Mouse (Mus musculus): Measurements from ENCODE around the gene Akip1. TPM values are rescaled to one million over a fixed set of nuclear protein-coding genes. Genes with fewer than 3 reads are reported as not detected.

Akip1 gene
- polyA plus RNA-seq, 1 experiment from 2014 or later, result 28.1 TPM

DNA sequence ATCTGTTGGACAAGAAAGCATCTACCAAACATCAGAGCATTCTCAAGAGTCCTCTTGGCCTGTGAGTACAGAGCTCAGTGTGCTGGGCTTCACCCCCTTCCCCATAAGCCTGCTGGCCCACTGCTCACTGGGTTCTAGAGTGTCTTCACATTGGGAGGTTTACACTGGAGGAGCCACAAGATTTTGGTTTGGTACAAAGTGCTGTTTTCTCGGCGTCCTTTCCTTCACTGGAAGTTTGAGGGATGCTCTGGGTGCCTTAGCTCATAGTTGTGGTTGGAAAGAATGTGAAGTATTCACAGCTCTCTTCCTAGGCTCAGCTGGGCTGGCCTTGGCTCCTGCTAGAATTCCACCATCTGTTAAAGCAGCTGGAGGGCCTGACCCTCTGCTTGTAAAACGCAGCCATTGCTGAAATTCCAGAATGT is 5.5 kb downstream of the Akip1 start:
- no peak overlapping the region for H3K4me3 ChIP-seq
- H3K4me1 ChIP-seq (replicated peaks), result peaks cover 40% of the 10 kb centered on the region
- no peaks in the 10 kb centered on the region for H3K9me3 ChIP-seq (replicated peaks)
- peak overlapping the region; percentile 81 for H3K27ac ChIP-seq (ENCODE audit: poor library complexity, severe bottlenecking)
- H3K36me3 ChIP-seq, result peaks cover 28% of the 10 kb centered on the region
- WGBS, result 17% methylated on average over 3 of the region's 3 CpGs
- peak overlapping the region; percentile 11; the same call in 1 of the 2 replicates for H3K4me2 ChIP-seq
- no peaks in the 10 kb centered on the region for H3K27me3 ChIP-seq (replicated peaks)
- no peak for ATAC-seq (ENCODE audit: insufficient number of reproducible peaks, low FRiP score)
- peak overlapping the region; percentile 52; the same call in 1 of the 2 replicates for H3K9ac ChIP-seq

DNA sequence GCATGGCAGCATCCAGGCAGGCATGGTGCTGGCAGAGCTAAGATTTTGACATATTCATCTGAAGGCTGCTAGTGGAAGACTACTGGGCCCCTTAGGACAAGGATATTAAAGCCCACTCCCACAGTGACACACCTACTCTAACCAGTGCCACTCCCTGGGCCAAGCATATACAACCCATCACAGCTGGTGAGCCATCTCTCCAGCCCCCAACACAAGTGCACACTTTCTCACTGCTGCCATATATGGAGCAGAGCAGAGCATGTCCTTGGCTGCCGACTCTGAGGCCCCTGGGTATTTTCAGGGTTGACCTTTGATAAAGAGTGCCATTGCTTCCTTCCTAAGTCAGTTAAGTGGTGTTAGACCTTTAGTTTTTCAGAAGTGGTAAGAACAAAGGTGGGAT is 6.6 kb downstream of the Akip1 start:
- no peak overlapping the region for H3K4me2 ChIP-seq
- H3K36me3 ChIP-seq, result peaks cover 28% of the 10 kb centered on the region

DNA sequence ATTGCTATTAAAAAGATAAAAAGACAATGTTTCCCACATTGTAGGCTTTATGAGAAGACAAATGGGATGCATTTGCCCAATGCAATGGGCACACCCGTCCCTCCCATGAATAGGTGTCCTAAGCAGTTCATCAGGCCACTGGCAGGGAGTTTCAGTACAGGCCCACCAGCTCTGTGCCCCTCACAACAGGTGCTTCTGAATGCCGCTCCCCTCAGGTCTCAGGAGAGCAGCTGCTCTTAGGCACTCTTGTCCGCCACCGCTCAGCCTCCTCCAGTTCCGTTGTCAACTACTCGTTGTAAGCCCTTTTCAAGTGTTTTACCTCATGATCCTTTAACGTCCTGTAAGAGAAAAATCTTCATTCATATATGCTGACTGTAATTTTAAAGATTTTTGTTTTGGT is 8.7 kb downstream of the Akip1 start:
- Histone ChIP-seq H3K9ac (no peak overlapping the region), H3K9me3 (replicated peaks) (no peaks in the 10 kb centered on the region), H3K4me3 (no peak overlapping the region), H3K27ac (ENCODE audit: poor library complexity, severe bottlenecking) (no peak overlapping the region), H3K4me1 (replicated peaks) (peaks cover 27% of the 10 kb centered on the region), H3K4me2 (no peak overlapping the region), H3K27me3 (replicated peaks) (no peaks in the 10 kb centered on the region), H3K36me3 (peaks cover 28% of the 10 kb centered on the region)
- ATAC-seq (ENCODE audit: insufficient number of reproducible peaks, low FRiP score), result no peak
- WGBS, result 88% methylated on average over 7 of the region's 7 CpGs

More for the DNA sequence above, 6.6 kb downstream of the Akip1 start:
- Histone ChIP-seq H3K27ac (ENCODE audit: poor library complexity, severe bottlenecking) (peak overlapping the region; percentile 81; the same call in 1 of the 2 replicates), H3K9me3 (replicated peaks) (no peaks in the 10 kb centered on the region), H3K4me3 (no peak overlapping the region), H3K9ac (no peak overlapping the region), H3K27me3 (replicated peaks) (no peaks in the 10 kb centered on the region), H3K4me1 (replicated peaks) (peaks cover 31% of the 10 kb centered on the region)
- no peak for ATAC-seq (ENCODE audit: insufficient number of reproducible peaks, low FRiP score)
- 14% methylated on average over 1 of the region's 1 CpGs for WGBS

DNA sequence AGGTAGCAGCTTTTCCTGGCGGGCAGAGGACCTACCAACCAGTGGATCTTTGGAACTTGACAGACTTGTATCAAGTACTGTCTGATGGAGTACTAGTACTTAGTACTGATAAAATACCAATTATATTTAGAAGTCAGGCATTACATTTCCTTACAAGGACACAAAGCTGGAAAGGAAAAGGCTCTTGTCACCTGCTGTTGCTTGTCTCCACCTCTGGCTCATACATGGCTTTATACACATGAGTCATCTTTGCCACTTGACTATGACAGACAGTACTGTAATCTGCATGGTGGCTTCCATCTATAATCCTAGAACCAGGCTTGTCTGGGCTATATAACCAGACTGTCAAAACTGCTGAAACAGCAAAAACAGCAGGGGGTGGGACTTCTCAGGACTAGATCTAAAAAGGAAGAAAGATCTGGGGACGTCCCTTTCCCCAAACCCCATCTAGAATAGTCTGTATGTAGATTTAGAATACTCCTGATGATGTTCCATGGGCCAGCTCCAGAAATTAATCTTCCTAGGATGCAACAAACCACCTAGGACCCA is 10.0 kb downstream of the Akip1 start:
- no peak overlapping the region for H3K27ac ChIP-seq (ENCODE audit: poor library complexity, severe bottlenecking)
- no peaks in the 10 kb centered on the region for H3K9me3 ChIP-seq (replicated peaks)
- H3K36me3 ChIP-seq, result peaks cover 28% of the 10 kb centered on the region
- H3K4me1 ChIP-seq (replicated peaks), result peaks cover 15% of the 10 kb centered on the region
- WGBS, result 84% methylated on average over 2 of the region's 2 CpGs
- H3K27me3 ChIP-seq (replicated peaks), result no peaks in the 10 kb centered on the region
- ATAC-seq (ENCODE audit: insufficient number of reproducible peaks, low FRiP score), result no peak
- H3K4me3 ChIP-seq, result no peak overlapping the region
- no peak overlapping the region for H3K9ac ChIP-seq
- no peak overlapping the region for H3K4me2 ChIP-seq

DNA sequence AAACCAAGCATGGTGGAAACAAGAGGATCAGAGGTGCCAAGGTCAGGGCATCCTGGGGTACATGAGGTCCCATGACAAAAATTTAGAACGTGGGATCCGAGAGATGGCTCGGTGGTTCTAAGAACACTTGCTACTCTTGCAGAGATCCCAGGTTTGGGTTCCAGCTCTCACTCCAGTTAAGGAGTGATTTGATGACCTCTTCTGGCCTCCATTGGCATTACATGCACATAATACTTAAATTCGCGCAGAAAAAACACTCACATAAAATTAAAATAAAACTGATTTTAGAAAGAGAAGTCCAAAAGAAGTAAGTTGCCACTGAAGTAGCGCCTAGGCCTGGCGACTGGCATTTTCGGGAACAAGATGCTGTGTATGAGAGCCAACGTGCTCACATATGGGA is 15.8 kb downstream of the Akip1 start:
- Histone ChIP-seq H3K4me3 (no peak overlapping the region), H3K36me3 (no peaks in the 10 kb centered on the region), H3K4me2 (no peak overlapping the region), H3K27me3 (replicated peaks) (no peaks in the 10 kb centered on the region), H3K9ac (no peak overlapping the region), H3K4me1 (replicated peaks) (no peaks in the 10 kb centered on the region), H3K9me3 (replicated peaks) (no peaks in the 10 kb centered on the region), H3K27ac (ENCODE audit: poor library complexity, severe bottlenecking) (no peak overlapping the region)
- ATAC-seq (ENCODE audit: insufficient number of reproducible peaks, low FRiP score), result no peak
- WGBS, result 58% methylated on average over 9 of the region's 9 CpGs

DNA sequence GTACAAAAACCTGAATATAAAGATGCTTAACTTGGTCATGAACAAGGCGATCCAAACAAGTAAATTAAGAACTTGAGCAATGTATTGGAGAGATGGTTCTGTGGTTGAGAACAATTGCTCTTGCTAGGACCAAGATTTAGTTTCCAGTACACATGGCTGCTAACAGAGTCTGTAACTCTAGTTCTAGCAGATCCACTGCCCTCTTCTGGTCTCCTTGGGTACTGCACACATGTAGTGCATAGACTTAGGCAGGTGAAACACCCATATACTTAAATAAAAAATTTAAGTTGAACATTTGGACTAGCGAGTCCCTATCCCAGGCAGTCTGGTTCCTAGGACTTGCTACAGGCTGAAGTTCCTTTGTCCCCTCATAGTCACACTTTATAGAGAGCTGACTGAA is 19.1 kb downstream of the Akip1 start:
- ATAC-seq (ENCODE audit: insufficient number of reproducible peaks, low FRiP score), result no peak
- Histone ChIP-seq H3K4me2 (no peak overlapping the region), H3K36me3 (no peaks in the 10 kb centered on the region), H3K4me3 (no peak overlapping the region), H3K27ac (ENCODE audit: poor library complexity, severe bottlenecking) (no peak overlapping the region), H3K9me3 (replicated peaks) (no peaks in the 10 kb centered on the region), H3K4me1 (replicated peaks) (no peaks in the 10 kb centered on the region), H3K27me3 (replicated peaks) (no peaks in the 10 kb centered on the region), H3K9ac (no peak overlapping the region)
- WGBS, result 93% methylated on average over 2 of the region's 2 CpGs

DNA sequence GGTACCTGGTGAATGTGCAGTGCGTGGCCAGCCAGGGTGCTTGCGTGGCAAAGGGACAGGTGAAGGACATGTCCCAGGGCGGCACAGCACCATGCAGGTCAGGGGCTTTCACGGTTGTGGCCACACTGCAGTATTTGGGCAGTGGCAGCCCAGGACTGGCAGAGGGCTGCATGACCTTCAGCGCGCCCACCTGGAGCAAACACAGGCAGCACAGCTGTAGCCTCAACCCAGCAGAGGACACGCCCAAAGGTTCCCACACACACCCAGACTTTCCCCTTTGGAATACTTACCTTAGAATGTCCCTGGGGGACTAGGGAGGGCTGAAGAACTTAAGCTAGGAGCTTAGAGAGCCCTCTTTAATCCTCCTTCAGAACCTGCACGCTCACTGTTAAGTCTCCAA is 19.6 kb downstream of the Akip1 start:
- no peak overlapping the region for H3K4me2 ChIP-seq
- H3K27ac ChIP-seq (ENCODE audit: poor library complexity, severe bottlenecking), result no peak overlapping the region
- H3K27me3 ChIP-seq (replicated peaks), result no peaks in the 10 kb centered on the region
- WGBS, result 91% methylated on average over 8 of the region's 8 CpGs
- no peak overlapping the region for H3K9ac ChIP-seq
- H3K4me1 ChIP-seq (replicated peaks), result no peaks in the 10 kb centered on the region
- ATAC-seq (ENCODE audit: insufficient number of reproducible peaks, low FRiP score), result no peak
- H3K9me3 ChIP-seq (replicated peaks), result no peaks in the 10 kb centered on the region
- no peak overlapping the region for H3K4me3 ChIP-seq
- H3K36me3 ChIP-seq, result no peaks in the 10 kb centered on the region

DNA sequence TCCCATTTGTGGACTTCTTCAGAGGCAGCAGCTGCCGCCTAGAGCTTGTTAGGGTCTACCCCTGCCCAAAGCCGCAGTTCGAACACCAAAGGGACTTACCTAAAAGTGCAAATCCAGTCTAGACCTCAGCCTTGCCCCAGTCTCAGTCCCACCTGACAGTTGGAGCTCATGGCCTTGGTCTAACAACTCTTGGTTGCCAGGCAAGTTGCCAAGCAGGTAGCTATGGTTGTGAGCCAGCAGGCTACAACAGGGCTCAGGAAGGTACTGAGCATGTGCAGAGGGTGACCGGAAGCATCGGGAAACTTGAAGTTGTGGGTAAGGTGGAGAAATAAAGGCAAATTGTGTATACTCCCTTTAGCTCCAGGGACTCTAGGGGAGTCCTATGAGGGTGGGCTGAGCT is 20.2 kb downstream of the Akip1 start, which contains the start of gene BC051019:
TSS of gene BC051019 (minus strand) at position 154 of the 400 bp plus-strand sequence.
- no peak within 1 kb of the TSS for H3K4me2 ChIP-seq
- no peak within 1 kb of the TSS; the same call in 1 of the 2 replicates for H3K27ac ChIP-seq (ENCODE audit: poor library complexity, severe bottlenecking)
- H3K4me1 ChIP-seq (replicated peaks), result peaks cover 2% of the 10 kb centered on the region; the same call in 1 of the 2 replicates
- H3K9me3 ChIP-seq (replicated peaks), result no peaks in the 10 kb centered on the region
- 87% methylated on average over 5 of the region's 5 CpGs for WGBS
- H3K9ac ChIP-seq, result no peak within 1 kb of the TSS
- ATAC-seq (ENCODE audit: insufficient number of reproducible peaks, low FRiP score), result no peak
- H3K27me3 ChIP-seq (replicated peaks), result no peaks in the 10 kb centered on the region
- H3K4me3 ChIP-seq, result no peak within 1 kb of the TSS
- H3K36me3 ChIP-seq, result no peaks in the 10 kb centered on the region

DNA sequence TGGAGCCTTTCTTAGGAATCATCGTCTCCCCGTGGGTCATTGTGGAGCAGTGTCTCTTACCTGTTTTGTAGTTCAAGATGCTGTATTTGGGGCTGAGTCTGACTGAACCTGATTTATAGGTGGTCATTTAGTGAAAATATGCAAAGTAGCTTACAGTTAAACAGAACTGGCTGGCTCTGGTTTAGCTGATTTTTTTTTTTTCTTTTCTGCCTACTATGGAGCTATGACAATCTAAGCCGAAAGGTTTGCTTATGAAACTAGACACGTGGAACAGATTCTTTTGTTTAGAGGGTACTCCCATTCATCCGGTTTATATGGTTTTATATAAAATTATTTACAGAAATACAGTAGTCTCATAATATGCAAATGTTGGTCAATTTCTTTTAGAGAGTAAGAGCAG is 28.1 kb downstream of the Akip1 start, which contains the start of gene Ascl3:
TSS of gene Ascl3 (minus strand) at position 101 of the 400 bp plus-strand sequence.
- H3K4me3 ChIP-seq, result no peak within 1 kb of the TSS
- H3K27me3 ChIP-seq (replicated peaks), result no peaks in the 10 kb centered on the region
- H3K9me3 ChIP-seq (replicated peaks), result no peaks in the 10 kb centered on the region
- H3K4me2 ChIP-seq, result no peak within 1 kb of the TSS
- peaks cover 12% of the 10 kb centered on the region for H3K4me1 ChIP-seq (replicated peaks)
- ATAC-seq (ENCODE audit: insufficient number of reproducible peaks, low FRiP score), result no peak
- H3K9ac ChIP-seq, result no peak within 1 kb of the TSS
- peaks cover 15% of the 10 kb centered on the region for H3K36me3 ChIP-seq
- WGBS, result 81% methylated on average over 5 of the region's 5 CpGs
- H3K27ac ChIP-seq (ENCODE audit: poor library complexity, severe bottlenecking), result no peak within 1 kb of the TSS

DNA sequence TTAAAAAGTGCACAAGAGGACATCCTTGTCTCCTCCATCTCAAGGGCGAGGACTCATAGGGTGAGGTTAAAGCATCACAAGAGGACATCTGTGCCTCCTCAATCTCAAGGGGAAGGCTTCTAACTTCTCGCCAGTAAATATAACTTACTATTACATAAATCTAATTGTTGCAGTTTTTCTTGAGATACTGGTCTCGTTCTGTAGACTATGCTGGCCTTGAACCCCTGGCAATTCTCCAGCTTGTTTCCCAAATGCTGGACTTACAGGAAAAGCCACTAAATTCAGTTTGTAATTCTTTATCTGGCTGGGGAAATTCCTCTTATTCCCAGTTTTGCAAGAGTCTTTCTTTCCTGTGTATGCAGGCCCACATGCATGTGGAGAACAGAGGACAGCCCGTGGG is 31.3 kb downstream of the Akip1 start:
- 76% methylated on average over 4 of the region's 4 CpGs for WGBS
- Histone ChIP-seq H3K9ac (no peak overlapping the region), H3K4me3 (no peak overlapping the region), H3K4me1 (replicated peaks) (0 out of 2 replicates have a peak, but pooled peaks cover 2% of the 10 kb centered on the region), H3K36me3 (peaks cover 29% of the 10 kb centered on the region), H3K27me3 (replicated peaks) (no peaks in the 10 kb centered on the region), H3K27ac (ENCODE audit: poor library complexity, severe bottlenecking) (no peak overlapping the region), H3K9me3 (replicated peaks) (no peaks in the 10 kb centered on the region), H3K4me2 (no peak overlapping the region)
- no peak for ATAC-seq (ENCODE audit: insufficient number of reproducible peaks, low FRiP score)

DNA sequence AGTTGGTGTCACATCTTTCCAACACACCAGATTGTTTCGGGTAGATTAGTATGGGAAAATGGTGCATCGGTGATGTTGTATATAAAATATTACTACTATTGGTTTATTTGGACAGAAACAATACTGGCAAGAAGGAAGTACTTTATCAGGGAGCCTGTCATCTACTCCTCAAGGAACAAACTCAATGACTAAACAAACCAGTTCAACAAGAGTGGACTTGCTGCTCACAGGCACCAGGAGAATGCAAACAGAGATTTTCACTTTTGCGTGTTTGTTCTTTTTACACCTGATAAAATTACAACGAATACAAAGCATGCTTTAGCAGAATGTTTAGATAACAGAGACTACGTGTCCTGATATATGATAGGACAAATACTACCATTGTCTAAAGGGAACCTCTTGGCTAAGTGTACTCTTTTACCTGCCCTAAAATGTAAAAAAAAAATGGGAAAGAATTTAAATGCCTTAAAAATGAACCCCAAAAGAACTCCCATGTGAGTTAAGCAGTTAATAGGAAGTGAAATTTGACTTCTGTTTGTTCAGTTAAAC is 36.4 kb downstream of the Akip1 start:
- H3K4me3 ChIP-seq, result no peak overlapping the region
- no peaks in the 10 kb centered on the region for H3K9me3 ChIP-seq (replicated peaks)
- H3K9ac ChIP-seq, result no peak overlapping the region
- H3K4me1 ChIP-seq (replicated peaks), result no peaks in the 10 kb centered on the region
- no peak overlapping the region for H3K4me2 ChIP-seq
- ATAC-seq (ENCODE audit: insufficient number of reproducible peaks, low FRiP score), result no peak
- no peak overlapping the region for H3K27ac ChIP-seq (ENCODE audit: poor library complexity, severe bottlenecking)
- WGBS, result 64% methylated on average over 5 of the region's 5 CpGs
- H3K36me3 ChIP-seq, result peaks cover 64% of the 10 kb centered on the region
- no peaks in the 10 kb centered on the region for H3K27me3 ChIP-seq (replicated peaks)

DNA sequence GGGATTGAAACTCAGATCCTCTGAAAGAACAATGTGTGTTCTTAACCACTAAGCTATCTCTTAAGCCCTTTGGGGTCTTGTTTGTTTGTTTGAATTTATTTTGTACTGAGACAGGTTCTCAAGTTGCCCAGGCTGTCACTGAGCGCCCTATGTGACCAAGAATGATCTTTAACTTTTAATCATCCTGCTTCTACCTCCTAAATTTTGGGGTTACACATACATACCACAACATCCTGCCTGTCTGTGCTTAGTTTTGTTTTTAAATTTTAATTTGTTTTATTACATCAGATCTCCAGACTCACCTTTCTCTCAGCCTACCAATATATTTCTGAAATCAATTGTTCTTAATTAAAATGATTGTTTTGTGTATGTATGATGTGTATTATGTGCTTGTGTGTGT is 37.6 kb downstream of the Akip1 start:
- H3K9me3 ChIP-seq (replicated peaks), result no peaks in the 10 kb centered on the region
- no peak overlapping the region for H3K4me3 ChIP-seq
- no peak overlapping the region for H3K4me2 ChIP-seq
- no peak overlapping the region for H3K27ac ChIP-seq (ENCODE audit: poor library complexity, severe bottlenecking)
- no peaks in the 10 kb centered on the region for H3K4me1 ChIP-seq (replicated peaks)
- H3K36me3 ChIP-seq, result peaks cover 65% of the 10 kb centered on the region
- 88% methylated on average over 1 of the region's 1 CpGs for WGBS
- ATAC-seq (ENCODE audit: insufficient number of reproducible peaks, low FRiP score), result no peak
- no peak overlapping the region for H3K9ac ChIP-seq
- H3K27me3 ChIP-seq (replicated peaks), result no peaks in the 10 kb centered on the region

All from heart, embryonic 12.5 days (tissue).